Mouse (Mus musculus) neutrophil, adult 5-6 weeks (primary cell): ENCODE measurements around the gene Ttyh3. TPM values are rescaled to one million over a fixed set of nuclear protein-coding genes. Genes with fewer than 3 reads are reported as not detected.

Experiments
- ATAC-seq: fragments of 151-379, 151-347 bp; 2 replicates; pipeline ENCODE4 v1.8.0; 2017; ENCODE audit warnings: mild to moderate bottlenecking, moderate TSS enrichment; ENCODE audit not compliant: insufficient number of reproducible peaks, poor library complexity, low FRiP score, severe bottlenecking; ENCODE audit errors: extremely low read depth
- total RNA-seq: library from RNA; stranded (forward); fragments of 200-1000 nt; gene quantifications from 2 replicates; pipeline ENCODE4 v1.2.3, GENCODE M21; 2017

The Ttyh3 gene
- total RNA-seq, 1 experiment from 2014 or later, result 54.6 TPM

GRCm38 (mm10) chr5:140597787-140598186, 51.0 kb downstream of the Ttyh3 start:
- no peak for ATAC-seq

- ATAC-seq, result peak; percentile 69
Measured at GRCm38 (mm10) chr5:140596927-140597588, 51.8 kb downstream of the Ttyh3 start.

- ATAC-seq, result peak; percentile 51
Measured at GRCm38 (mm10) chr5:140596426-140596825, 52.4 kb downstream of the Ttyh3 start.

GRCm38 (mm10) chr5:140594846-140595245, 54.0 kb downstream of the Ttyh3 start:
- ATAC-seq, result no peak

DNA sequence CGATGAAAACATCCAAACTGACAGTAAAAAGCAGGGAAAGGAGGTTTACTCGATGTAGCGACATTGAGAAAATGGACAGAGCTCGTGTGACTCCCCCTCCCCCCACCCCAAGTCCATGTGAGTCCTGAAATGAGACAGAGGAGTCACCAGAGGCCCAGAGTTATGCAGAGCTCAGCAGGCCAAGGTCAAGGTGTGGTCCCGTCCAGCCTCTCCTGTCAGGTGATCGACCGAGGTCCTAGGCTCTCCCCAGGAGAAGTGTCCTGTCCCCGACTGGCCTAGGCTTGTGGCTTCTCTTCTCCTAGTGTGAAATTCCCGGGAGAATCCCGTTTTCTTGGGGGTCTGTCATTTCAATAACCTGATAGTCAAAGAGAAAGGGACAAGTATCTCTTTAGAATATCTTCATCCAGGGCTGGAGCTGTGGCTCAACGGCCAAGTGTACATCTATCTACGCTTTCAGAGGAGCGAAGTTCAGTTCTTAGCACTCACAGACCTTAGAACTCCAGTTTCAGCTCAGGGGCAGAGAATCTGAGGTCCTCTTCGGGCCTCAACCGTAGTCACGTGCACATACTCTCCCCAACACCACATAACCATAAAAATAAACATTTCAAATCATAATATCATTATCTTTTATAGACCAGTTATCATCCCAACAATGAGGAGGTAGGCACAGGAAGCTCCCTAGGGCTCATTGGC, 59.6 kb downstream of the Ttyh3 start:
- no peak for ATAC-seq

- no peak for ATAC-seq
Measured at GRCm38 (mm10) chr5:140583732-140584368, 65.0 kb downstream of the Ttyh3 start.

GRCm38 (mm10) chr5:140582995-140583731, 65.7 kb downstream of the Ttyh3 start:
- no peak for ATAC-seq

DNA sequence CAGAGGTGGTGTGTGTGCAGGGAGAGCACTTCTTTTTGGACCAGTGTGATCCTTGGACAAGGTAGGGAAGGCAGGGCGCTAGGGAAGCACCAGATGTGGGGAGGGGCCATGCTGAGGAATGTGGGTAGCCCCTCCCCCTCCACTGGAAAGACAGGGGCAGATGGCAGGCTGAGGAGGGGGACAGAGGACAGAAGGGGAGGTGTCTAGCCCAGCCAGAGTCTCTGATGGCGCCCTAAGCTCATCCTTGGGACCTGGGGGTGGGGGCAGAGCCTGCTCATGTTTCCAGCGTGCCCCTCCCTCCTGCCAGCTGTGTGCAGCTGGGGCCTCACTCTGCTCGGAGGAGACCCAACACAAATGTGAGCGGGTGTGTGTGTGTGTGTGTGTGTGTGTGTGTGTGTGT, 67.3 kb downstream of the Ttyh3 start:
- ATAC-seq, result no peak

GRCm38 (mm10) chr5:140579771-140580170, 69.1 kb downstream of the Ttyh3 start:
- no peak for ATAC-seq

DNA sequence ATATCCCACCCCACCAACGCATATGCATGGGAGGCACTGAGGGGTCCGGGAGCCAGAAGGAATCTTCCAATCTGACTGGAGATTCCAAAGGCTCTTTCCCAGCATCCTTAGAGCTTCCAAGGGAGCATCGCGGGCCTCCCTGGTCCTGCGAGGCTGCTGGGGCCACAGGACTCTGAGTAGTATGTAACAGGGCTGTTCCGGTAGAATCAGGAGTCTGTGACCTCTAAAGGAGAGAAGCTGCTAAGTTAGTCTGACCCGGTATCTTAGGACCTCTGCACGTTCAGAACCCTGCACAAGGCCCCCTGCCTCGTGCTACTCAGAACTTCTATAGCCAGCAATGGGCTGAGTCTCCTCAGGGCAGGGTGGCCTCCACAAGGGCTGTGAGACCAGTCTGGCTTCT, 69.6 kb downstream of the Ttyh3 start:
- no peak for ATAC-seq

DNA sequence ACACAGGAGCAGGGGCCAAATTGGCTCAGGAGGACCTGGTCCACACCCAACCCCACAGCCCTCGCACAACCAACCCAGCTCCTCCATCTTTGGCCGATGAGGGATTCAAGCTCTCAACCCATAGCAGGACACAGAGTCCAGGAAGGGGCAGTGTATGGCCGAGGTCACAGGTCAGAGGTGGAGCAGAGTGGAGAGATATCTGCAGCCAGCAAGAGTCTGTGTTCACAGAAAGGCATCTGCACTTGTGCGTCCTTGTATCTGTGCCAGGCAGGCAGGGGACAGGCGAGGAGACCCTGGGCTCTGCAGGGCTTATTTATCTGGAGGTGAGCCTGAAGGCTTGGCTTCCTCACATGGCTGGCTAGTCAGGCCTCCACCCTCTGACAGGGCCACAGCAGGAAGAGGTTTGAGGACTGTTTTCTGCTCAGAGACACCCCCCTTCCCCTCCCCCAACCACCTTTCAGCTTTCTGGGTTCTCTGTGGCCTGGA, 73.4 kb downstream of the Ttyh3 start:
- peak; percentile 78 for ATAC-seq

GRCm38 (mm10) chr5:140572611-140573010, 76.2 kb downstream of the Ttyh3 start:
- no peak for ATAC-seq

DNA sequence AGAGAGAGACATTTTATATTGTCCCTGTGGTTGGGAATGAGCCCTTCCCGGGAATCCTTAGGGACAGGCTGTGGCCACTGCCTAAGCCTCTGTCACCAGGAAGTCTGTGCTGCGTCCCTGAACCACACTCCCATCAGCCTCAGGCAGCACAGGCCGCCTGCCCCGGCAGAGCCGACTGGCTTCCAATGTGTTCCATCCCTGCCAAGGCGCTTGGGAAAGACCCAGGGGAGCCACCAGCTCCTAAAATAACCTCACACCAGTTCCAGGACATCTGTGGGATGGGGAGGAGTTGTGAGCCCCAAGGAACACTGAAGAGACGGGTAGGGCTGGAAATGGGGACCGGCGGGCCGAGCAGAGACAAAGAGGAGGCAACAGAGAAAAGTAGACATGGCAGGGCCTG, 77.2 kb downstream of the Ttyh3 start:
- ATAC-seq, result no peak

- ATAC-seq, result no peak
Measured at GRCm38 (mm10) chr5:140571201-140571600, 77.6 kb downstream of the Ttyh3 start.

Other genes starting within 250 kb of the Ttyh3 start
- 46.4 and 67.3 TPM in 2 replicates for gene Eif3b, start 229.7 kb downstream of the Ttyh3 start, total RNA-seq
- gene Gm4869, start 203.4 kb downstream of the Ttyh3 start, total RNA-seq, result 0.35 TPM in 1 of 2 replicates, not detected in the other
- 24.9 and 30.5 TPM in 2 replicates for gene Chst12, start 143.5 kb downstream of the Ttyh3 start, total RNA-seq
- 0.86 TPM in 1 of 2 replicates, not detected in the other for gene Grifin, start 84.0 kb downstream of the Ttyh3 start, total RNA-seq
- 229 and 273 TPM in 2 replicates for gene Lfng, start 41.7 kb downstream of the Ttyh3 start, total RNA-seq
- gene Iqce, start 53.3 kb upstream of the Ttyh3 start, total RNA-seq, result 21.2 and 23.9 TPM in 2 replicates
- gene Brat1, start 56.0 kb upstream of the Ttyh3 start, total RNA-seq, result 23.3 and 23.6 TPM in 2 replicates
- gene Amz1, start 75.1 kb upstream of the Ttyh3 start, total RNA-seq, result 12.6 and 14.4 TPM in 2 replicates
- 9.9 and 11.5 TPM in 2 replicates for gene Gna12, start 181.4 kb upstream of the Ttyh3 start, total RNA-seq